Mouse (Mus musculus) liver, embryonic 11.5 days (tissue): ENCODE results near the gene Trib3. TPM values are rescaled to one million over a fixed set of nuclear protein-coding genes. Genes with fewer than 3 reads are reported as not detected.

ENCODE experiments used
- ATAC-seq: fragments of 200-750 bp; cut with Nextera tagmentation; replicated peaks from 2 replicates; pipeline ENCODE4 v1.8.0; 2017; ENCODE audit warnings: moderate number of reproducible peaks, mild to moderate bottlenecking, moderate TSS enrichment, moderate library complexity; ENCODE audit not compliant: low FRiP score
- DNase-seq: peaks from one replicate; pipeline ENCODE4 v3.0.0-alpha.2; 2017; ENCODE audit warnings: low spot score
- H3K27ac ChIP-seq: fragments of 300-500 bp; sonication (generic); 2 replicates; pipeline ENCODE4 v1.5.1; 2014; ENCODE audit warnings: mild to moderate bottlenecking, low read depth, low read length, control low read depth
- H3K27me3 ChIP-seq: fragments of 300-500 bp; sonication (generic); replicated peaks from 2 replicates; pipeline ENCODE4 v1.6.1; 2014; ENCODE audit warnings: low read length, mixed read lengths; ENCODE audit not compliant: control insufficient read depth, insufficient read depth
- H3K36me3 ChIP-seq: fragments of 300-500 bp; sonication (generic); 2 replicates; pipeline ENCODE4 v1.6.1; 2014; ENCODE audit warnings: mild to moderate bottlenecking, low read length, moderate library complexity, mixed read lengths; ENCODE audit not compliant: control insufficient read depth, insufficient read depth
- H3K4me1 ChIP-seq: fragments of 300-500 bp; sonication (generic); replicated peaks from 2 replicates; pipeline ENCODE4 v1.6.1; 2014; ENCODE audit warnings: low read length, mixed read lengths; ENCODE audit not compliant: control insufficient read depth, insufficient read depth
- H3K4me2 ChIP-seq: fragments of 300-500 bp; sonication (generic); 2 replicates; pipeline ENCODE4 v1.6.1; 2014; ENCODE audit warnings: mild to moderate bottlenecking, control low read depth, moderate library complexity
- H3K4me3 ChIP-seq: fragments of 300-500 bp; sonication (generic); 2 replicates; pipeline ENCODE4 v1.5.1; 2014; ENCODE audit warnings: low read depth, low read length, control low read depth
- H3K9ac ChIP-seq: fragments of 300-500 bp; sonication (generic); 2 replicates; pipeline ENCODE4 v1.6.1; 2014; ENCODE audit warnings: low read depth, low read length, control low read depth
- H3K9me3 ChIP-seq: fragments of 300-500 bp; sonication (generic); 2 replicates; pipeline ENCODE4 v1.6.1; 2016; ENCODE audit warnings: low read length, inconsistent platforms, mixed read lengths; ENCODE audit not compliant: control insufficient read depth
- WGBS: fragments of 180-500 bp; shearing (Covaris S2); extraction: QIAGEN DNeasy Blood & Tissue Kit; methylation state at CpG from one replicate; pipeline ENCODE4 v1.1.7; 2014; 5-methylcytosine and 5-hydroxymethylcytosine counted together
- polyA plus RNA-seq: library from polyadenylated mRNA; unstranded; fragments of >200 nt; fragmentation: Nextera tagmentation; extraction: Ambion mirVana; gene quantifications from 2 replicates; pipeline ENCODE4 v1.2.1, GENCODE M21; 2014

Trib3 gene
- polyA plus RNA-seq, 1 experiment from 2014 or later: 18.1 TPM

DNA sequence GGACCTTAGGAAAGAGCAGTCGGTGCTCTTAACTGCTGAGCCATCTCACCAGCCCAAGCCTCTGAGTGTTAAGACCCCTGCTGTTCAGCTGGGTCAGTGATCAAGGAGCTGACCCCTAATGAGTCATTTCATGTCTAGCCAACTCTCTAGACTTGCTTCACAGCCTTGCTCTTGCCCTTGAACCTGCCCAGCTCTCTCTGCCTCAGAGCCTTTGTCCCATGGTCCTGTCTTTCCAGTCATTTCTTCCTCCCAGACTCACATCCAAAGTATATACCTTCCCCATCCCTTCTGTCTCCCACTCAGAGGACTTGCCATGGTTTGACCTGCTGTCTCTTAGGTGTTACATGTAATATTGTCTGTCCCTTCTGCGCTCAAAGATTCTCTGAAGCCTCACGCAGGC lies 13.4 kb upstream of the Trib3 start:
- no peak overlapping the region for H3K9ac ChIP-seq
- no peak for ATAC-seq
- no peaks in the 10 kb centered on the region; the same call in none of the 2 replicates for H3K4me1 ChIP-seq
- DNase-seq: no peak
- H3K9me3 ChIP-seq: no peaks in the 10 kb centered on the region
- no peak overlapping the region for H3K27ac ChIP-seq
- no peak overlapping the region for H3K4me2 ChIP-seq
- no peaks in the 10 kb centered on the region for H3K36me3 ChIP-seq
- no peak overlapping the region for H3K4me3 ChIP-seq
- 85% methylated on average over 3 of the region's 3 CpGs for WGBS
- no peaks in the 10 kb centered on the region for H3K27me3 ChIP-seq

- WGBS: 74% methylated on average over 8 of the region's 8 CpGs
- ATAC-seq (peak; percentile 30), DNase-seq (no peak)
- Histone ChIP-seq H3K9ac (0 out of 2 replicates have a peak overlapping the region, but pooled peaks have one; percentile 30), H3K27me3 (no peaks in the 10 kb centered on the region), H3K36me3 (no peaks in the 10 kb centered on the region), H3K27ac (peak overlapping the region; percentile 58), H3K9me3 (no peaks in the 10 kb centered on the region), H3K4me2 (peak overlapping the region; percentile 34), H3K4me1 (peaks cover 30% of the 10 kb centered on the region), H3K4me3 (peak overlapping the region; percentile 12; the same call in 1 of the 2 replicates)
These were observed 6.2 kb upstream of the Trib3 start for GRCm38 (mm10) chr2:152349842-152350540.

DNA sequence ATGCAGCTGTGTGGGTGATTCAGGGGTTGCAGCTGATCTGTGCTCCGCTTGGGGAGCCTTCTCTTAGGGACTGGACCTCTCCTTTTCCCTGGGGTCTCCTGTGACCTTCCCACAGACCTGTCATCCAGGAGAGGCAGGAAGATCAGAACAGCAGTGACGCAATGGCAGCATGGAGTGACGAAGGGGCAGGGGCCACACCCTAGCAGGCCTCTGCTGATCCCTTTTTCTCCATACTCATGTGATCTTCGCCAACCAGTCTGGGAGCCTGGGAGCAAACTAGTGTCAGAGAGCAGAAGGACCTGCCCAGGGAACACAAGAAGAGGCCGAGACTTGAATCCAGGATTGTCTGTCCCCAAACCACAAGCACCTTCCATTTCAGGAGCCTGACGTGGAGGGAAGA lies 5.4 kb upstream of the Trib3 start:
- Histone ChIP-seq H3K9ac (no peak overlapping the region), H3K9me3 (no peaks in the 10 kb centered on the region)
- WGBS: 69% methylated on average over 6 of the region's 6 CpGs

DNA sequence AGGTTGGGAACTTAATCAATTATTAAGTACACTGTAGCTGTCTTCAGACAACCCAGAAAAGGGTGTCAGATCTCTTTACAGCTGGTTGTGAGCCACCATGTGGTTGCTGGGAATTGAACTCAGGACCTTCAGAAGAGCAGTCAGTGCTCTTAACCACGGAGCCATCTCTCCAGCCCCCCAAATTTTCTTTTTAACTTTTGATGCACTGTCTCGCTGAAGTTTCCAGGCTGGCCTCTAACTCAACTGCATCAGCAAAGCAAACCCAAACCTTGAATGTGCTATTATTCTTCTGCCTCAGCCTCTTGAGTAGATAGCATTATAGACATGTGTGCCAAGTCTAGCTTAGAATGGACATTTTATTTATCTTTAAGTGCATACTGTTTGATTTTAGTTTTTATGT lies 3.9 kb upstream of the Trib3 start:
- no peaks in the 10 kb centered on the region for H3K36me3 ChIP-seq
- H3K4me2 ChIP-seq: no peak overlapping the region
- H3K27ac ChIP-seq: peak overlapping the region; percentile 92
- no peak for ATAC-seq
- 72% methylated on average over 2 of the region's 2 CpGs for WGBS
- H3K9me3 ChIP-seq: no peaks in the 10 kb centered on the region
- H3K4me1 ChIP-seq: peaks cover 42% of the 10 kb centered on the region
- no peaks in the 10 kb centered on the region for H3K27me3 ChIP-seq
- no peak overlapping the region for H3K4me3 ChIP-seq
- peak overlapping the region; percentile 44; the same call in 1 of the 2 replicates for H3K9ac ChIP-seq
- DNase-seq: no peak

More for the DNA sequence above, 5.4 kb upstream of the Trib3 start:
- H3K27ac ChIP-seq: peak overlapping the region; percentile 58
- H3K4me2 ChIP-seq: peak overlapping the region; percentile 27
- peaks cover 35% of the 10 kb centered on the region for H3K4me1 ChIP-seq
- ATAC-seq (no peak), DNase-seq (no peak)
- H3K27me3 ChIP-seq: no peaks in the 10 kb centered on the region
- H3K4me3 ChIP-seq: no peak overlapping the region
- H3K36me3 ChIP-seq: no peaks in the 10 kb centered on the region

- peak overlapping the region; percentile 44 for H3K9ac ChIP-seq
- H3K36me3 ChIP-seq: no peaks in the 10 kb centered on the region
- ATAC-seq: peak; percentile 83
- H3K4me2 ChIP-seq: peak overlapping the region; percentile 23
- H3K27ac ChIP-seq: peak overlapping the region; percentile 92
- H3K4me3 ChIP-seq: no peak overlapping the region
- DNase-seq: peak; percentile 51
- H3K27me3 ChIP-seq: no peaks in the 10 kb centered on the region
- H3K4me1 ChIP-seq: peaks cover 45% of the 10 kb centered on the region
- 23% methylated on average over 9 of the region's 9 CpGs for WGBS
- no peaks in the 10 kb centered on the region for H3K9me3 ChIP-seq
These were observed 3.1 kb upstream of the Trib3 start for GRCm38 (mm10) chr2:152346776-152347465.

DNA sequence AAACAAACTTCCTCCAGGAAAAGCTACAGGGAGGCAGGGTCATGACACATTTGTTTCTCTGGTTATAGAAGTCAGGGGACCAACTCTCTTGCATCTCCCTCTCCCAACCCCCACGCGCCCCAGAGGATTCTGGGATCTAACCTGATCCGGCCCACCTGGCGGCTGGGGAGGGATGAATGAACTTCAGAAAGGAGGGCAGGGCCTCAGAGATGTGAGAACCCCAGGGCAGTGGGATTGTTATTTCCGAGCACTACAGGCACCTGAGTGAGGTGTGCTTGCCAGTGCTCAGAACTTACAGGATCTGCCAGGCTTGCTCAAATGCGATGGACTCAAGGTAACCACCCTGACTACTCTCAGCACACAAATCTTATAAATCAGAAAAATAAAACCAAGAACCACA lies 1.6 kb upstream of the Trib3 start:
- no peak overlapping the region for H3K9ac ChIP-seq
- no peaks in the 10 kb centered on the region for H3K27me3 ChIP-seq
- ATAC-seq (no peak), DNase-seq (no peak)
- no peak overlapping the region for H3K4me2 ChIP-seq
- WGBS: 72% methylated on average over 6 of the region's 6 CpGs
- H3K4me3 ChIP-seq: no peak overlapping the region
- H3K4me1 ChIP-seq: peaks cover 40% of the 10 kb centered on the region
- H3K27ac ChIP-seq: no peak overlapping the region
- no peaks in the 10 kb centered on the region for H3K36me3 ChIP-seq
- H3K9me3 ChIP-seq: no peaks in the 10 kb centered on the region

DNA sequence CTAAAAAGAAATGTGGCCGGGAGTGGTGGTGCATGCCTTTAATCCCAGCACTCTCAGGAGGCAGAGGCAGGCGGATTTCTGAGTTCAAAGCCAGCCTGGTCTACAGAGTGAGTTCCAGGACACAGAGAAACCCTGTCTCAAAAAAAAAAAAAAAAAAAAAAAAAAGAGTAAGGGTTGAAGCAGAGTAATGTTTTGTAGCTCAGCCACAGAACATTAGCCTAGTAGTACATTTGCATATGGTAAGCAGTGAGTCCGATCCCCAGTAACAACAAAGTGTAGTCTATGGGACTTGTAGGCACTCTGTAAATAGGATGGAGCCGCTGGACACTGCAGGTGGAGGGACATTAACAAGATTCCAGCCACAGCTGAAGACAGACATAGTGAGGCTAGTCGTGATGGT lies 1.1 kb upstream of the Trib3 start:
- H3K4me3 ChIP-seq: no peak overlapping the region
- DNase-seq: no peak
- ATAC-seq: no peak
- no peaks in the 10 kb centered on the region for H3K36me3 ChIP-seq
- 64% methylated on average over 5 of the region's 5 CpGs for WGBS
- no peak overlapping the region for H3K4me2 ChIP-seq
- H3K4me1 ChIP-seq: peaks cover 38% of the 10 kb centered on the region
- H3K9me3 ChIP-seq: no peaks in the 10 kb centered on the region
- no peaks in the 10 kb centered on the region for H3K27me3 ChIP-seq
- 0 out of 2 replicates have a peak overlapping the region, but pooled peaks have one; percentile 4 for H3K27ac ChIP-seq
- H3K9ac ChIP-seq: no peak overlapping the region

DNA sequence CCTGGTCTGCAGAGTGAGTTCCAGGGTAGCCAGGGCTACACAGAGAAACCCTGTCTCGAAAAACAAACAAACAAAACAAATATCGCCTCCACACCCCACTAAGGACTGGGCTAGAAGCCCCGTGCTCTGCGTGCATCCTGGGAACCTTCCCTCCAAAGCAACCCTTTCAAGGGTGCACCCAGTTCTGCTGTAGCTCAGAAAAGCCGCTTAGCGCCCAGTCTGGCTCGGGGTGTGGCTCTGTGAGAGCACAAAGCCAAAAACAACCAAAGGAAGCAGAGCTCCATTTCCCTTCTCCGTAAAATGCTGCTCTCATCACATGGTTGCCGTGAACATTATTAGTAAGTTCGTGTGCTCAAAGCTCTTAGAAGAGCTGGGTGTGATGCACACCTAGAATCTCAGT lies 529 bp upstream of the Trib3 start:
- peak overlapping the region; percentile 77 for H3K9ac ChIP-seq
- H3K9me3 ChIP-seq: no peaks in the 10 kb centered on the region
- 0 out of 2 replicates have a peak overlapping the region, but pooled peaks have one; percentile 4 for H3K27ac ChIP-seq

More for the DNA sequence above, 529 bp upstream of the Trib3 start:
- Histone ChIP-seq H3K27me3 (no peaks in the 10 kb centered on the region), H3K4me3 (peak overlapping the region; percentile 73), H3K4me1 (peaks cover 33% of the 10 kb centered on the region), H3K4me2 (peak overlapping the region; percentile 96), H3K36me3 (no peaks in the 10 kb centered on the region)
- DNase-seq (peak; percentile 41), ATAC-seq (no peak)
- WGBS: 18% methylated on average over 10 of the region's 10 CpGs
